Mouse (Mus musculus): ENCODE measurements at regions not wholly inside any gene's neighbourhood (a gene's known extent, or its start where the extent isn't known, plus 50 kb on each side); places are given as distances from the start of the nearest gene placed in this dataset.

DNA sequence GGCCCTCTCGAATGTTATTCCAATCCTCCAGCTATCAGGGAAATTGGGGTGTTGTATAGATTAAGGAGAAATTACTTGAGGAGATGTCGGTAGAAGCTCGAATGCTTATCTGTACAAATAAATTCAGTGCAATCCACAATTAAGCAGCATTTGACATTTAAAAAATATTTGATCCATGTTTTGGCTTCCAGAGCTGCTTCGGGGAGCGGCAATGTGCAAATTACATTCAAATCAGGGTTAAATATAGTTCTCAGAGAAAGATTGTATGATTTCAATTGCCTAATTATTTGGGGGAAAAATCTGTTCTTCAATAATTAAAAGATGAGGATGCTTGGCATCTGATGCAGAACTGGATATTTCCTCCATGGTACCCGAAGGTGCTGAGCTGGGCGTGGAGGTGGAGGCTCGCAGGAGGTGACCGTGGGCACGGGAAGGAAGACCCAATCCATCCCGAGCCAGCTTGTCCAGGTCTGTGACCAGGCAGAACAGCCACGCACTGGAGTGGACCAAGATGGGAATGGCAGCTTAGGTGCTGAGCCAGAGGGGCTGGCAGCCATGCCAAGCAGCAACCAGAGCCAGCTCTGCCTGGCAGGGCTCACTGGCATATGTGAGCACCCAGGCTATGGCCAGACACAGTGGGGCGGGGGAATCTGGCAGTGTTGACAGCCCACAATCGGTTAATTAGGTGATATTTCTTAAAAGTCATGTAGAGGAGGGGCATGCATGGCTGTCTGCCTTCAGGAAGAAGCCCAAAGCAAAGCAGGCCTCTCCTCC, 117.5 kb downstream of the Kif26a start:
- H3K4me3 ChIP-seq (ENCODE audit: low read length), result no peak overlapping the region
- H3K9ac ChIP-seq (ENCODE audit: low read length), result no peak overlapping the region
- ATAC-seq (ENCODE audit: low read depth), result no peak
- H3K9me3 ChIP-seq (ENCODE audit: control insufficient read depth, low read length), result no peaks in the 10 kb centered on the region
- H3K27me3 ChIP-seq (ENCODE audit: control insufficient read depth, insufficient read depth, low read depth, low read length), result no peaks in the 10 kb centered on the region
- no peaks in the 10 kb centered on the region for H3K36me3 ChIP-seq (ENCODE audit: control insufficient read depth, insufficient read depth, low read length)
- no peak overlapping the region for H3K27ac ChIP-seq (ENCODE audit: low read length)
- 72% methylated on average over 14 of the region's 14 CpGs for WGBS
- H3K4me2 ChIP-seq (ENCODE audit: low read depth, low read length), result no peak overlapping the region
- no peaks in the 10 kb centered on the region for H3K4me1 ChIP-seq (replicated peaks; ENCODE audit: control insufficient read depth, insufficient read depth, low read length)

DNA sequence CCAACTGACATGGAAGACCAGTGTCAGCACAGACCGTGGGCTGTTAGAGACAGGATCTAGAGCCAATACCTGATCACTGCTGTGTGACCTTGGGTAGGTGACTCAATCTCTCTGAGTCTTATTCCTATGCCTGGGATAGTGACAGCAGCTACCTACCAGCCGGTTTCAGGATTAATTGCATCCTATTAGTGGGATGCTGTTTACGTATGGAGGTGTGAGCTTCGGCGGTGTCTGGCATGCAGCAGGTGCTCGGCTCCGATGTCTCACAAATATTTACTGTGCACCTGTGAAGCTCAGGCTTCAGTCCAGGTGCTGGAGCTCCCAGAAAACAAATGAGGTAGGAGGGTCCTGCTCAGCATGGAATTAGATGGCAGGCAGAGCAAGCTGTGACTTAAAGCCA, 118.2 kb downstream of the Kif26a start:
- H3K4me2 ChIP-seq (ENCODE audit: low read depth, low read length), result no peak overlapping the region
- H3K9me3 ChIP-seq (ENCODE audit: control insufficient read depth, low read length), result no peaks in the 10 kb centered on the region
- H3K4me3 ChIP-seq (ENCODE audit: low read length), result no peak overlapping the region
- no peaks in the 10 kb centered on the region for H3K4me1 ChIP-seq (replicated peaks; ENCODE audit: control insufficient read depth, insufficient read depth, low read length)
- whole genome bisulfite sequencing, result 45% methylated on average over 7 of the region's 7 CpGs
- H3K9ac ChIP-seq (ENCODE audit: low read length), result no peak overlapping the region
- no peaks in the 10 kb centered on the region for H3K36me3 ChIP-seq (ENCODE audit: control insufficient read depth, insufficient read depth, low read length)
- ATAC-seq (ENCODE audit: low read depth), result no peak
- H3K27me3 ChIP-seq (ENCODE audit: control insufficient read depth, insufficient read depth, low read depth, low read length), result no peaks in the 10 kb centered on the region
- H3K27ac ChIP-seq (ENCODE audit: low read length), result no peak overlapping the region

DNA sequence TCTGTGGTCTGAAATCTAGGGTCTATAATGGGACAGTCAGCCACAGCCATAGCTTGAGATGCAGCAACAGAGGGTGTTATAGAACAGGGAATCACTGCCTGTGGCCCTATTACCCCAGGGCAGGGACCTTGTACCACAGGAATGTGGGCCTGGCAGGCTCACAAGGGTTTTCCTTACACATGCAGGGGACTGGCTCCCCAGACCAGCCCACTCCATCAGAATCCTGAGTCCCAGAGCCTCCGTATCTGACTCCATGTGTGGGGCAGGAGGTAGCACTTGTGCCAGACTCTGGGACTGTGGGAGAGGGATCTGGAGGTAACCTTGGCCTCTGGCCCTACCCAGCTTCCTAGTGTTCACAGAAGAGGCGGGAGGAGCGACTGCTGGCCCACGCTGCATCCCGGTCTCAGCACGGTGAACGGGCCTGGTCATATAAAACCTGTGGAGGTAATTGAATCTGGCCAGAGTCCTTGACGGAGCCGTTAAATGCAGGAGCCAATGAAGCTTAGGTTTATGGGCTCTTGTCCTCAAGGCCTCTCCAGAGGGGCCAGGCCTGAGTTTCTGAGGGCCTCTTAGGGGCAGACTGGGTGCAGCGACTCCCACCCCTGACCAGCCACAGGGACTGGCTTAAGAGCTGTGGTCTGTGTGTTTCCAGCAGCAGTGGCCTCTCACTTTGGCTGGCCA, 119.4 kb downstream of the Kif26a start:
- H3K27ac ChIP-seq (ENCODE audit: low read length), result no peak overlapping the region
- no peak overlapping the region for H3K4me3 ChIP-seq (ENCODE audit: low read length)
- H3K27me3 ChIP-seq (ENCODE audit: control insufficient read depth, insufficient read depth, low read depth, low read length), result no peaks in the 10 kb centered on the region
- H3K4me1 ChIP-seq (replicated peaks; ENCODE audit: control insufficient read depth, insufficient read depth, low read length), result no peaks in the 10 kb centered on the region
- H3K9me3 ChIP-seq (ENCODE audit: control insufficient read depth, low read length), result no peaks in the 10 kb centered on the region
- 54% methylated on average over 10 of the region's 10 CpGs for WGBS
- ATAC-seq (ENCODE audit: low read depth), result peak; percentile 51
- no peak overlapping the region for H3K9ac ChIP-seq (ENCODE audit: low read length)
- no peaks in the 10 kb centered on the region for H3K36me3 ChIP-seq (ENCODE audit: control insufficient read depth, insufficient read depth, low read length)
- no peak overlapping the region for H3K4me2 ChIP-seq (ENCODE audit: low read depth, low read length)

DNA sequence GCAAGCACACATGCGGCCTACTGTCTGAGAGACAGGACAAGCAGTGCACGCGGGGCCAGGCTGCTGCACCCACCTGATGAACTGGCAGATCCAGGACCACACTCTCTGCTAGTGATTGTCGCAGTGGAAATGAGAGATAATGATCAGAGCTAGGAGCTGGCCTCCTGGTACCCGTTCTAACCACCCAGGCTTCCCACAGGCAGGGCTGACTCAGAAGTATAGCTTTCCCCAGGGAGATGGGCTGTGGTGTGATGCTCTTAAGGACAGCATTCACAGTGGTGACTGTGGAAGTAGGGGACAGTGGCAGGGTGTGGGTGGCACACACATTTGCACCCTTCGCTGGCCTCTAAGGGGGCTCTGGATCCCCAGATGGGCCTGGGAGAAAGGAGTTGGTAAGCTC, 128.0 kb downstream of the Kif26a start:
- no peaks in the 10 kb centered on the region; the same call in 1 of the 2 replicates for H3K4me1 ChIP-seq (replicated peaks; ENCODE audit: control insufficient read depth, insufficient read depth, low read length)
- no peaks in the 10 kb centered on the region for H3K27me3 ChIP-seq (ENCODE audit: control insufficient read depth, insufficient read depth, low read depth, low read length)
- no peak overlapping the region for H3K9ac ChIP-seq (ENCODE audit: low read length)
- ATAC-seq (ENCODE audit: low read depth), result no peak
- H3K9me3 ChIP-seq (ENCODE audit: control insufficient read depth, low read length), result no peaks in the 10 kb centered on the region
- 78% methylated on average over 6 of the region's 6 CpGs for WGBS
- H3K4me2 ChIP-seq (ENCODE audit: low read depth, low read length), result no peak overlapping the region
- no peak overlapping the region for H3K27ac ChIP-seq (ENCODE audit: low read length)
- H3K36me3 ChIP-seq (ENCODE audit: control insufficient read depth, insufficient read depth, low read length), result no peaks in the 10 kb centered on the region
- H3K4me3 ChIP-seq (ENCODE audit: low read length), result no peak overlapping the region

DNA sequence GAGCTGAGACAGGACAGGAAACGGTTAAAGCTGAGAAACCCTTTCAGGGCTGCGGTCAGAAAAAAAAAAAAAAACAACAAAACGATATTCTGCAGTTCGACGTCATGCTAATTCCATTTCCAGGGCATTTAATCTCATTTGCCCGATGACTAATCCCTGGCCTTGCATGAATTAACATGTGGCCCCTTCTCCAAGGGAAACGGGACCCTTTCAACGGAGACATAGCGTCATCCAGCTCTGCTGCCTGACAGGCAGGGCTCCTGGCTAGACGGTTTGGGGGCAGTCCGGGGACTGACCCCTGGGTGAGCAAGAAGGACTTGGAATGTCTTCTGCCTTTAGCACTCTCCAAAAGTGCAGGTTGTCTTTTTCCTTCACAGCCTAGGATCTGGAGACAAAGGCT, 128.7 kb downstream of the Kif26a start:
- Histone ChIP-seq H3K36me3 (ENCODE audit: control insufficient read depth, insufficient read depth, low read length) (no peaks in the 10 kb centered on the region), H3K4me3 (ENCODE audit: low read length) (no peak overlapping the region), H3K4me1 (replicated peaks; ENCODE audit: control insufficient read depth, insufficient read depth, low read length) (no peaks in the 10 kb centered on the region; the same call in 1 of the 2 replicates), H3K9ac (ENCODE audit: low read length) (no peak overlapping the region), H3K9me3 (ENCODE audit: control insufficient read depth, low read length) (no peaks in the 10 kb centered on the region), H3K4me2 (ENCODE audit: low read depth, low read length) (no peak overlapping the region), H3K27ac (ENCODE audit: low read length) (no peak overlapping the region), H3K27me3 (ENCODE audit: control insufficient read depth, insufficient read depth, low read depth, low read length) (no peaks in the 10 kb centered on the region)
- 32% methylated on average over 11 of the region's 11 CpGs for WGBS
- ATAC-seq (ENCODE audit: low read depth), result no peak

DNA sequence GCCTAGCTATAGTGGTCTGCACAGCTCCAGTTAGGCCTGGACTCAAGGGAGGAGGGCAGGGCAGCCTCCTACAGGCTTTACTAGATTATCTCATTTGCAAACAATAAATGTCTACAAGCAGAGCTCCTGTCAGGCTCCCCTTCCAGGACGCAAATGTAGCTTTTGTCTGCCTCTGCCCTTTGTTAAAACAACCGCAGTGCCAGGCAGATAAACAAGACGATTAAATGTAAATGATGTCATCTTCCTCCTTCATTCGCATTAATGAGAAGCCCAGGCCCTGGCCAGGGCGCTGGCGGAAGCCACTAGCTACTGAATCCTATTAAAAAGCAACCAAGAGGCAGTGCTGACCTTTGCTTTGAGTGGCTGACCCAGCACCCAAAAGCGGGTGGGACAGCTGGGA, 130.6 kb downstream of the Kif26a start:
- no peak overlapping the region for H3K27ac ChIP-seq (ENCODE audit: low read length)

DNA sequence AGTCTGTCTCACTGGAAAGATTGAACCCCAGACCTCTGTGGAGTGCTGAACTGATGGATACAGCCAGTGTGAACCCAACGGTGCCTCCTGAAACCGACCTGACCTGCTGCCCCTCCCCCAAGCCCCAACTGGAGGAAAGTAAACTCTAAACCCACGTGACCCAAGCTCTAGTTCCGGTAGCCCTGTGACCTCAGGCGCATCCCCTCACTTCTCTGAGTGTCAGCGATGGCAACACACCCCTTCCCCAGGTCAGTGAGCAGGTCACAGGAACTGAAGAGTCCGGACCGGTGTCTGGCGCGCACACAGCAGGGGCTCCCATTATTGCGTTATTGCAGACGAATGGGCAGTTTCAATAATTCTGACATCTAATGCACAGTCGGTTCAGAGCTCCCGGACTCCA, 131.5 kb downstream of the Kif26a start:
- no peak overlapping the region for H3K9ac ChIP-seq (ENCODE audit: low read length)
- H3K9me3 ChIP-seq (ENCODE audit: control insufficient read depth, low read length), result no peaks in the 10 kb centered on the region
- H3K4me3 ChIP-seq (ENCODE audit: low read length), result no peak overlapping the region
- no peaks in the 10 kb centered on the region; the same call in 1 of the 2 replicates for H3K4me1 ChIP-seq (replicated peaks; ENCODE audit: control insufficient read depth, insufficient read depth, low read length)
- H3K27ac ChIP-seq (ENCODE audit: low read length), result no peak overlapping the region
- H3K4me2 ChIP-seq (ENCODE audit: low read depth, low read length), result no peak overlapping the region
- H3K36me3 ChIP-seq (ENCODE audit: control insufficient read depth, insufficient read depth, low read length), result no peaks in the 10 kb centered on the region
- WGBS, result 56% methylated on average over 14 of the region's 14 CpGs
- H3K27me3 ChIP-seq (ENCODE audit: control insufficient read depth, insufficient read depth, low read depth, low read length), result no peaks in the 10 kb centered on the region
- no peak for ATAC-seq (ENCODE audit: low read depth)

More for the DNA sequence above, 130.6 kb downstream of the Kif26a start:
- Histone ChIP-seq H3K9ac (ENCODE audit: low read length) (no peak overlapping the region), H3K27me3 (ENCODE audit: control insufficient read depth, insufficient read depth, low read depth, low read length) (no peaks in the 10 kb centered on the region), H3K4me1 (replicated peaks; ENCODE audit: control insufficient read depth, insufficient read depth, low read length) (no peaks in the 10 kb centered on the region; the same call in 1 of the 2 replicates), H3K4me3 (ENCODE audit: low read length) (no peak overlapping the region), H3K4me2 (ENCODE audit: low read depth, low read length) (no peak overlapping the region), H3K9me3 (ENCODE audit: control insufficient read depth, low read length) (no peaks in the 10 kb centered on the region), H3K36me3 (ENCODE audit: control insufficient read depth, insufficient read depth, low read length) (no peaks in the 10 kb centered on the region)
- WGBS, result 35% methylated on average over 7 of the region's 7 CpGs
- ATAC-seq (ENCODE audit: low read depth), result peak; percentile 54; the same call in 1 of the 2 replicates

DNA sequence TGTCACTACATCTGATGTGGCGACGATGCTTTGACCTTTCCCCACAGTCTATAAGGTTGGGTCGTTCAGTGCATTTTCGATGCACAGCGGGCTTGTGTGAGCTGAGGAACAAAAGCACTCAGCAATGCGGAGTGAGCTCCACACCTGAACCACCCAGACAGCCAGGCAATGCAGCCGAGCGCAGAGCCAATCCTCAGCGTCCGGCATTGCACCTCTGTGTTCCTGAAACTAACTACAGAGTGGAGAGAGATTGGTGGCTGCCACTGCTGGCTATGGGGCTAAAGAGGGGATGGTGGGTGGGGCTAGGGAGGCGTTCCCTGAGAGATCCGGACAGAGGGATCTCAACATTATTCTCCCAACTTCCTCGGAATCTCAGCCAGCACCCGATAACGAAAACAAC, 139.1 kb downstream of the Kif26a start:
- Histone ChIP-seq H3K27me3 (ENCODE audit: control insufficient read depth, insufficient read depth, low read depth, low read length) (no peaks in the 10 kb centered on the region), H3K4me3 (ENCODE audit: low read length) (no peak overlapping the region), H3K27ac (ENCODE audit: low read length) (no peak overlapping the region), H3K9ac (ENCODE audit: low read length) (no peak overlapping the region), H3K4me1 (replicated peaks; ENCODE audit: control insufficient read depth, insufficient read depth, low read length) (no peaks in the 10 kb centered on the region), H3K4me2 (ENCODE audit: low read depth, low read length) (peak overlapping the region; percentile 24; the same call in 1 of the 2 replicates), H3K9me3 (ENCODE audit: control insufficient read depth, low read length) (no peaks in the 10 kb centered on the region), H3K36me3 (ENCODE audit: control insufficient read depth, insufficient read depth, low read length) (no peaks in the 10 kb centered on the region)
- 39% methylated on average over 15 of the region's 15 CpGs for WGBS
- 0 out of 2 replicates have a peak, but pooled peaks have one; percentile 10 for ATAC-seq (ENCODE audit: low read depth)

DNA sequence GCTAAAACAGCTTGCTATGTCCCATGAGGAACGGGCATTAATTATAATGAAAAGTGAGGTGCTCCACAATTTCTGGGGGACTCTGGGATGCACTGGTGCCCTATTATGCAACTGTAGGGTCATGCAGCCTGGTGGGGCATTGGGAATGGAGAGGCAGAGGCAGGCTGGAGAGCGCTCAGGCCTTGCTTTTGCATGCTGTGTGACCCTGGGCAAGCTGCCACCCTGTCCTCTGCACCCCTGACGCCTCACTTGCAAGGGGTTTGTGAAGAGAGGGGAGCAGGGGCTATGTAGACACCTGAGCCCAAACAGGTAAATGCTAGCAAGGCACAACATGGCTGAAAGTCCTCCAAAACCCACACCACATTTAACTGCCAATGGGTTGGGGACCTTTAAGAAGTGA, 142.8 kb downstream of the Kif26a start:
- Histone ChIP-seq H3K36me3 (ENCODE audit: control insufficient read depth, insufficient read depth, low read length) (no peaks in the 10 kb centered on the region), H3K4me1 (replicated peaks; ENCODE audit: control insufficient read depth, insufficient read depth, low read length) (no peaks in the 10 kb centered on the region), H3K4me3 (ENCODE audit: low read length) (no peak overlapping the region), H3K27me3 (ENCODE audit: control insufficient read depth, insufficient read depth, low read depth, low read length) (no peaks in the 10 kb centered on the region), H3K9ac (ENCODE audit: low read length) (no peak overlapping the region), H3K27ac (ENCODE audit: low read length) (no peak overlapping the region), H3K9me3 (ENCODE audit: control insufficient read depth, low read length) (no peaks in the 10 kb centered on the region), H3K4me2 (ENCODE audit: low read depth, low read length) (no peak overlapping the region)
- no peak for ATAC-seq (ENCODE audit: low read depth)
- WGBS, result 83% methylated on average over 3 of the region's 3 CpGs

Measured in lung, embryonic 16.5 days (tissue).